Mouse (Mus musculus) heart, embryonic 15.5 days (tissue): ENCODE data around the gene Asb6. TPM values are rescaled to one million over a fixed set of nuclear protein-coding genes. Genes with fewer than 3 reads are reported as not detected.

Experiments used
- ATAC-seq: fragments of 200-750 bp; cut with Nextera tagmentation; replicated peaks from 2 replicates; pipeline ENCODE4 v1.8.0; 2017; ENCODE audit warnings: low read depth, moderate TSS enrichment; ENCODE audit not compliant: insufficient number of reproducible peaks, insufficient read depth, low FRiP score
- H3K27ac ChIP-seq: fragments of 300-500 bp; sonication (generic); 2 replicates; pipeline ENCODE4 v1.5.1; 2015; ENCODE audit warnings: mild to moderate bottlenecking, inconsistent platforms
- H3K27me3 ChIP-seq: fragments of 300-500 bp; sonication (generic); 2 replicates; pipeline ENCODE4 v1.6.1; 2015; ENCODE audit warnings: inconsistent platforms
- H3K36me3 ChIP-seq: fragments of 300-500 bp; sonication (generic); 2 replicates; pipeline ENCODE4 v1.6.1; 2015; ENCODE audit warnings: mild to moderate bottlenecking, inconsistent platforms
- H3K4me1 ChIP-seq: fragments of 300-500 bp; sonication (generic); replicated peaks from 2 replicates; pipeline ENCODE4 v1.6.1; 2015; ENCODE audit warnings: inconsistent platforms
- H3K4me2 ChIP-seq: fragments of 300-500 bp; sonication (generic); 2 replicates; pipeline ENCODE4 v1.6.1; 2015; ENCODE audit warnings: inconsistent platforms, mild to moderate bottlenecking, moderate library complexity
- H3K4me3 ChIP-seq: fragments of 300-500 bp; sonication (generic); 2 replicates; pipeline ENCODE4 v1.5.1; 2015; ENCODE audit warnings: mild to moderate bottlenecking, inconsistent platforms
- H3K9ac ChIP-seq: fragments of 300-500 bp; sonication (generic); 2 replicates; pipeline ENCODE4 v1.6.1; 2015; ENCODE audit warnings: mild to moderate bottlenecking, inconsistent platforms
- H3K9me3 ChIP-seq: fragments of 300-500 bp; sonication (generic); replicated peaks from 2 replicates; pipeline ENCODE4 v1.6.1; 2016; ENCODE audit warnings: inconsistent platforms
- WGBS: fragments of 180-500 bp; shearing (Covaris S2); methylation state at CpG from one replicate; pipeline ENCODE4 v1.1.7; 2015; ENCODE audit warnings: mixed read lengths; 5-methylcytosine and 5-hydroxymethylcytosine counted together
- polyA plus RNA-seq: library from polyadenylated mRNA; unstranded; fragments of >200 nt; fragmentation: Nextera tagmentation; extraction: Ambion mirVana; gene quantifications from 2 replicates; pipeline ENCODE4 v1.2.1, GENCODE M21; 2015

The Asb6 gene
- 17.2 and 22.4 TPM in 2 replicates for polyA plus RNA-seq

DNA sequence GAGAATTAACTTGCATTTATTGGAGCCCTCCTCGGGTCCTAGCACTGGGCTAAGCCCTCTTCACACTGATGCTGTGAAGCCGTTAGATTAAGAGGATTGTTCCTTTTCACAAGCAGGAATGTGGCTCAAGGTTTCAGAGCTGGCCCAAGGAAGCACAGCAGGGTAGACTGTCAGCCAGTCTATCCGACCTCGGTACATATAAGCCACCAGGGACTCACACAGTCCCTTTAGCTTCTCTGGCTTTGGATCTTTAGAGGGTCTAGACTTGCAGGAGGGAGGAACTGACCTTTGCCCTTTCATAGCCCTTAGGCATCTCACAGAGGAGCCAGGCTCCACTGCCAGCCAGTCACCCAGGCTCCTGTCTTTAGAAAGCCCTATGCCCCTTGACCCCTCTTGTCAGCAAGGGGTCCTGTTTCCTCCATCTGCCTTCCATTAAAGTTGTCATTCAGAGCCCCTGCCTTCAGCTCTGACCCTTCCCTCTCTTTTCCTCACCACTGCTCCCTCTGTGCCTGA, at the start of gene Asb6:
Gene Asb6, minus strand, starts transcription at position 51 of the 513 bp plus-strand sequence.
- no peak within 1 kb of the TSS for H3K4me2 ChIP-seq
- H3K36me3 ChIP-seq = peaks cover 6% of the 10 kb centered on the region
- WGBS = 41% methylated on average over 4 of the region's 4 CpGs
- H3K9me3 ChIP-seq = no peaks in the 10 kb centered on the region
- ATAC-seq = no peak
- peaks cover 31% of the 10 kb centered on the region for H3K4me1 ChIP-seq
- H3K4me3 ChIP-seq = no peak within 1 kb of the TSS
- H3K27ac ChIP-seq = no peak within 1 kb of the TSS
- no peak within 1 kb of the TSS for H3K9ac ChIP-seq
- no peaks in the 10 kb centered on the region for H3K27me3 ChIP-seq

- Histone ChIP-seq H3K4me3 (no peak overlapping the region), H3K36me3 (no peaks in the 10 kb centered on the region; the same call in 1 of the 2 replicates), H3K9me3 (no peaks in the 10 kb centered on the region), H3K4me1 (peaks cover 20% of the 10 kb centered on the region), H3K27me3 (no peaks in the 10 kb centered on the region), H3K4me2 (no peak overlapping the region), H3K27ac (no peak overlapping the region), H3K9ac (no peak overlapping the region)
- 92% methylated on average over 15 of the region's 15 CpGs for WGBS
- ATAC-seq = no peak
These were observed 49.3 kb upstream of the Asb6 start for GRCm38 (mm10) chr2:30879481-30879880.

DNA sequence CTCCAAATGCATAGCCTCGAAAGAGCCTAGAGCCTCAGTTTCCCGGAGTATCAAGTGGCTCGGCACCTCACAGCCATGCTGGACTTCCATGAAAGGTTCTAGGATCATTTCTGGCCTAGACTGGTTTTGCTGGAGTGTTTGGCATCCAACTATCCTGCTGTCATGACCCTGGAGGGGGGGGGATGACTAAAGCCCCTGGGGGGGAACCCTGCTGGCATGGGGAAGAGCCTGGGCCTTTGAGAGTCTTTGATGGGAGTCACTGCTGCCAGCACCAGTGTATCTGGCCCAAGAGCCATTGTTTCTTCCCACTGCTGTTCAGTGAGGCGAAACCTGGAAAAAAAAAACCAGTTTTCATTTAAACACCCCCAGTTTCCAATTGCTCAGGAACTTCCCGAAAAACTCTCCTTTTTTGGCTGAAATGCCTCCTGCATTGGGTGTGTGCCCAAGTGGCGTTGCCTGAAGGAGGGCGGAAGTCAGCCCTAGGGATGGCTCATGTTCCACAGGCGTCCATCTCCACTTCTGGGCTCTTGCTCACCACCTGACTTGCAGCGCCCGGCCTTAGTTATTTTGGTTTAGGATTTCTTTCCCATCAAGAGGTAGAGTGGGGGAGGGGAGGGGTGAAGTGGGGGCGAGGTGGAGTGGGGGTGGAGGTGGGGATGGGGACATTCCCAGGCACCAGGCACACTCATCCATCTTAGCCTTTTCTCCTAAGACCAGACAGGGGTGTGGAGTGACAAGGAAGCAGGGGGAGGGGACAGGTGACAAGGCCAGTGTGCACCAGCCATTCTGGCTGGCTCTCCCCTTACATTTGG, 45.7 kb upstream of the Asb6 start:
- Histone ChIP-seq H3K4me2 (no peak overlapping the region), H3K36me3 (no peaks in the 10 kb centered on the region; the same call in 1 of the 2 replicates), H3K9me3 (no peaks in the 10 kb centered on the region), H3K27ac (0 out of 2 replicates have a peak overlapping the region, but pooled peaks have one; percentile 7), H3K4me1 (peaks cover 39% of the 10 kb centered on the region), H3K27me3 (no peaks in the 10 kb centered on the region), H3K9ac (no peak overlapping the region), H3K4me3 (no peak overlapping the region)
- ATAC-seq = no peak
- 47% methylated on average over 11 of the region's 11 CpGs for WGBS

GRCm38 (mm10) chr2:30875096-30875495, 45.0 kb upstream of the Asb6 start:
- Histone ChIP-seq H3K4me1 (peaks cover 41% of the 10 kb centered on the region), H3K4me2 (no peak overlapping the region), H3K9ac (no peak overlapping the region), H3K27me3 (no peaks in the 10 kb centered on the region), H3K27ac (peak overlapping the region; percentile 25; the same call in 1 of the 2 replicates), H3K36me3 (no peaks in the 10 kb centered on the region; the same call in 1 of the 2 replicates), H3K4me3 (no peak overlapping the region), H3K9me3 (no peaks in the 10 kb centered on the region)
- ATAC-seq = no peak
- 73% methylated on average over 7 of the region's 7 CpGs for WGBS

DNA sequence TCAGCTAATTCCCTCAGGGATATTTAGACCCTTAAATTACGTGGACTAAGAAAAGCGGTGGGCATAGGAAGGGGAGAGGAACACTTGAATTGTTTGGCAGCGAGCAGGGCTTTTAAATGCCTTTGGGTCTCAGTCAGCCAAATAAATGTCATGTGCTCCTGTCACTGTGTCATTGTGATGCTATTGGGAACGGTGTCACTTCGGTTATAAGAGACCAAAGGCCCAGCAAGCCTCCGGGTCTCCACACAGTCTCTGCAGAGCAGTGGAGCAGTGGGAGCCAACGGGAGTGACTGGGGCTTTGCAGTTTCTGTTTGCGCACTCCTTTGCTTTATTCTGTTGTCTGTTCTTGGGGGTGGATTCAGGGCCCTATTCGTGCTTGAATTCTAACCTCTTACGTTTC, 44.3 kb upstream of the Asb6 start:
- no peak for ATAC-seq
- no peaks in the 10 kb centered on the region; the same call in 1 of the 2 replicates for H3K36me3 ChIP-seq
- peak overlapping the region; percentile 25 for H3K27ac ChIP-seq
- H3K27me3 ChIP-seq = no peaks in the 10 kb centered on the region
- H3K9ac ChIP-seq = 0 out of 2 replicates have a peak overlapping the region, but pooled peaks have one; percentile 4
- 31% methylated on average over 10 of the region's 10 CpGs for WGBS
- H3K4me2 ChIP-seq = 0 out of 2 replicates have a peak overlapping the region, but pooled peaks have one; percentile 1
- no peaks in the 10 kb centered on the region for H3K9me3 ChIP-seq
- peaks cover 41% of the 10 kb centered on the region for H3K4me1 ChIP-seq
- H3K4me3 ChIP-seq = no peak overlapping the region

GRCm38 (mm10) chr2:30872669-30873068, 42.5 kb upstream of the Asb6 start:
- no peaks in the 10 kb centered on the region for H3K36me3 ChIP-seq
- no peaks in the 10 kb centered on the region for H3K27me3 ChIP-seq
- ATAC-seq = 0 out of 2 replicates have a peak, but pooled peaks have one; percentile 41
- no peak overlapping the region for H3K9ac ChIP-seq
- H3K4me1 ChIP-seq = peaks cover 41% of the 10 kb centered on the region
- no peak overlapping the region for H3K4me3 ChIP-seq
- H3K9me3 ChIP-seq = no peaks in the 10 kb centered on the region
- 49% methylated on average over 6 of the region's 6 CpGs for WGBS
- peak overlapping the region; percentile 65 for H3K27ac ChIP-seq
- H3K4me2 ChIP-seq = no peak overlapping the region

GRCm38 (mm10) chr2:30870863-30871262, 40.7 kb upstream of the Asb6 start:
- Histone ChIP-seq H3K9ac (no peak overlapping the region), H3K27me3 (no peaks in the 10 kb centered on the region), H3K36me3 (no peaks in the 10 kb centered on the region), H3K27ac (no peak overlapping the region), H3K9me3 (no peaks in the 10 kb centered on the region), H3K4me1 (peaks cover 35% of the 10 kb centered on the region), H3K4me2 (no peak overlapping the region), H3K4me3 (no peak overlapping the region)
- 71% methylated on average over 8 of the region's 8 CpGs for WGBS
- no peak for ATAC-seq

DNA sequence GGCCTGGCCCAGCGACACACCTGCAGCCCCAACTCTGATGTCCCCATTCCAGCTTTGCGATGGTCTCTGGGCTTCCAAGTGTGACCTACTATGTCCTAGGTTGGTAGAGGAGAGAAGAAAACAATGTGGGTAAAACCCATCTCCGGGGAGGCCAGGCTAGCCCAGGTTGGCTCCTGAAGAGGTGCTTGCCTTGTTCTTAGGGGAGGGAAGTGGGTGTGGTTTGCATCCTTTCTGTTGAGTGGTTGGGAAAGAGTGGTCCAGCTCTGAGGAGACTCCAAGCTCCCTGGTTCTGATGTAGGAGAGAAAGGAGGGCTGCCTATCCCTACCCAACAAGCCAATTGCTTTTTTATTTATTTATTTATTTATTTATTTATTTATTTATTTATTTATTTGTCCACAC, 35.3 kb upstream of the Asb6 start:
- Histone ChIP-seq H3K4me1 (peaks cover 26% of the 10 kb centered on the region), H3K4me3 (peak overlapping the region; percentile 34; the same call in 1 of the 2 replicates), H3K9ac (no peak overlapping the region; the same call in 1 of the 2 replicates), H3K36me3 (no peaks in the 10 kb centered on the region), H3K27ac (0 out of 2 replicates have a peak overlapping the region, but pooled peaks have one; percentile 70), H3K27me3 (no peaks in the 10 kb centered on the region), H3K4me2 (peak overlapping the region; percentile 58), H3K9me3 (no peaks in the 10 kb centered on the region)
- ATAC-seq = no peak
- WGBS = 70% methylated on average over 3 of the region's 3 CpGs

GRCm38 (mm10) chr2:30864968-30865381, 34.8 kb upstream of the Asb6 start:
- Histone ChIP-seq H3K4me1 (peaks cover 26% of the 10 kb centered on the region), H3K4me2 (peak overlapping the region; percentile 58), H3K27ac (peak overlapping the region; percentile 70; the same call in 1 of the 2 replicates), H3K27me3 (no peaks in the 10 kb centered on the region), H3K9me3 (no peaks in the 10 kb centered on the region), H3K4me3 (peak overlapping the region; percentile 34), H3K36me3 (no peaks in the 10 kb centered on the region), H3K9ac (peak overlapping the region; percentile 32)
- 0 out of 2 replicates have a peak, but pooled peaks have one; percentile 5 for ATAC-seq
- WGBS = 14% methylated on average over 35 of the region's 35 CpGs

- H3K36me3 ChIP-seq = no peaks in the 10 kb centered on the region
- 30% methylated on average over 9 of the region's 9 CpGs for WGBS
- ATAC-seq = 0 out of 2 replicates have a peak, but pooled peaks have one; percentile 25
- H3K4me3 ChIP-seq = no peak overlapping the region
- H3K4me1 ChIP-seq = peaks cover 34% of the 10 kb centered on the region
- no peak overlapping the region for H3K9ac ChIP-seq
- H3K27ac ChIP-seq = peak overlapping the region; percentile 70
- H3K4me2 ChIP-seq = no peak overlapping the region
- no peaks in the 10 kb centered on the region for H3K9me3 ChIP-seq
- no peaks in the 10 kb centered on the region for H3K27me3 ChIP-seq
These were observed 33.4 kb upstream of the Asb6 start for GRCm38 (mm10) chr2:30863574-30863973.

- Histone ChIP-seq H3K27ac (no peak overlapping the region), H3K36me3 (no peaks in the 10 kb centered on the region), H3K4me3 (no peak overlapping the region), H3K9me3 (no peaks in the 10 kb centered on the region), H3K27me3 (no peaks in the 10 kb centered on the region), H3K9ac (no peak overlapping the region), H3K4me1 (peaks cover 38% of the 10 kb centered on the region), H3K4me2 (no peak overlapping the region)
- WGBS = 71% methylated on average over 4 of the region's 4 CpGs
- ATAC-seq = no peak
These were observed 31.9 kb upstream of the Asb6 start for GRCm38 (mm10) chr2:30862081-30862480.
